Mouse (Mus musculus) forebrain, embryonic 11.5 days (tissue): ENCODE data around the gene Psma7. TPM values are rescaled to one million over a fixed set of nuclear protein-coding genes. Genes with fewer than 3 reads are reported as not detected.

ENCODE experiments used
- ATAC-seq: fragments of 200-750 bp; cut with Nextera tagmentation; replicated peaks from 2 replicates; pipeline ENCODE4 v1.8.0; 2017; ENCODE audit warnings: moderate TSS enrichment; ENCODE audit not compliant: low FRiP score
- DNase-seq: peaks from one replicate; pipeline ENCODE4 v3.0.0-alpha.2; 2017; ENCODE audit warnings: low spot score
- H3K27ac ChIP-seq: fragments of 300-500 bp; sonication (generic); 2 replicates; pipeline ENCODE4 v1.5.1; 2014; ENCODE audit warnings: low read depth, low read length
- H3K27me3 ChIP-seq: fragments of 300-500 bp; sonication (generic); 2 replicates; pipeline ENCODE4 v1.6.1; 2014; ENCODE audit warnings: mild to moderate bottlenecking, low read length, mixed read lengths; ENCODE audit not compliant: control insufficient read depth, insufficient read depth
- H3K36me3 ChIP-seq: fragments of 300-500 bp; sonication (generic); 2 replicates; pipeline ENCODE4 v1.6.1; 2014; ENCODE audit warnings: mild to moderate bottlenecking, low read length, moderate library complexity, mixed read lengths; ENCODE audit not compliant: control insufficient read depth, insufficient read depth
- H3K4me1 ChIP-seq: fragments of 300-500 bp; sonication (generic); replicated peaks from 2 replicates; pipeline ENCODE4 v1.6.1; 2014; ENCODE audit warnings: low read length, mixed read lengths; ENCODE audit not compliant: control insufficient read depth, insufficient read depth
- H3K4me2 ChIP-seq: fragments of 300-500 bp; sonication (generic); 2 replicates; pipeline ENCODE4 v1.6.1; 2014; ENCODE audit warnings: low read depth, mild to moderate bottlenecking, low read length, moderate library complexity, mixed read lengths; ENCODE audit not compliant: severe bottlenecking
- H3K4me3 ChIP-seq: fragments of 300-500 bp; sonication (generic); 2 replicates; pipeline ENCODE4 v1.5.1; 2014; ENCODE audit warnings: low read depth, low read length
- H3K9ac ChIP-seq: fragments of 300-500 bp; sonication (generic); 2 replicates; pipeline ENCODE4 v1.6.1; 2014; ENCODE audit warnings: low read length
- H3K9me3 ChIP-seq: fragments of 300-500 bp; sonication (generic); 2 replicates; pipeline ENCODE4 v1.6.1; 2016; ENCODE audit warnings: low read length, mixed read lengths; ENCODE audit not compliant: control insufficient read depth
- WGBS: fragments of 180-500 bp; shearing (Covaris S2); extraction: QIAGEN DNeasy Blood & Tissue Kit; methylation state at CpG from one replicate; pipeline ENCODE4 v1.1.7; 2014; 5-methylcytosine and 5-hydroxymethylcytosine counted together
- polyA plus RNA-seq: library from polyadenylated mRNA; unstranded; fragments of >200 nt; fragmentation: Nextera tagmentation; extraction: Ambion mirVana; gene quantifications from 2 replicates; pipeline ENCODE4 v1.2.1, GENCODE M21; 2014

Psma7 gene
- polyA plus RNA-seq, 1 experiment from 2014 or later = 681 TPM

GRCm38 (mm10) chr2:180022751-180023150, 19.5 kb downstream of the Psma7 start:
- no peak for DNase-seq
- 69% methylated on average over 6 of the region's 6 CpGs for WGBS
- peaks cover 2% of the 10 kb centered on the region; the same call in 1 of the 2 replicates for H3K36me3 ChIP-seq
- no peak overlapping the region for H3K9ac ChIP-seq
- peaks cover 16% of the 10 kb centered on the region for H3K4me1 ChIP-seq
- H3K27me3 ChIP-seq = peaks cover 15% of the 10 kb centered on the region; the same call in 1 of the 2 replicates
- ATAC-seq = no peak
- no peak overlapping the region for H3K4me3 ChIP-seq
- no peak overlapping the region for H3K27ac ChIP-seq
- no peaks in the 10 kb centered on the region for H3K9me3 ChIP-seq
- H3K4me2 ChIP-seq = no peak overlapping the region

GRCm38 (mm10) chr2:180020919-180021318, 21.3 kb downstream of the Psma7 start:
- peaks cover 3% of the 10 kb centered on the region; the same call in 1 of the 2 replicates for H3K4me1 ChIP-seq
- 85% methylated on average over 8 of the region's 8 CpGs for WGBS
- no peaks in the 10 kb centered on the region for H3K9me3 ChIP-seq
- no peak overlapping the region for H3K4me3 ChIP-seq
- H3K27me3 ChIP-seq = peaks cover 15% of the 10 kb centered on the region; the same call in 1 of the 2 replicates
- H3K4me2 ChIP-seq = no peak overlapping the region
- DNase-seq (no peak), ATAC-seq (no peak)
- no peak overlapping the region for H3K9ac ChIP-seq
- no peaks in the 10 kb centered on the region for H3K36me3 ChIP-seq
- H3K27ac ChIP-seq = no peak overlapping the region

GRCm38 (mm10) chr2:180020091-180020661, 22.1 kb downstream of the Psma7 start:
- no peak overlapping the region for H3K4me3 ChIP-seq
- H3K9ac ChIP-seq = no peak overlapping the region
- H3K9me3 ChIP-seq = no peaks in the 10 kb centered on the region
- DNase-seq = no peak
- H3K27me3 ChIP-seq = peaks cover 15% of the 10 kb centered on the region; the same call in 1 of the 2 replicates
- no peak for ATAC-seq
- 0 out of 2 replicates have a peak, but pooled peaks cover 3% of the 10 kb centered on the region for H3K4me1 ChIP-seq
- H3K36me3 ChIP-seq = no peaks in the 10 kb centered on the region
- H3K27ac ChIP-seq = no peak overlapping the region
- WGBS = 79% methylated on average over 7 of the region's 7 CpGs
- H3K4me2 ChIP-seq = no peak overlapping the region

- H3K27me3 ChIP-seq = peaks cover 13% of the 10 kb centered on the region; the same call in 1 of the 2 replicates
- no peak overlapping the region for H3K27ac ChIP-seq
- H3K36me3 ChIP-seq = no peaks in the 10 kb centered on the region
- H3K4me2 ChIP-seq = no peak overlapping the region
- WGBS = 86% methylated on average over 9 of the region's 9 CpGs
- ATAC-seq (no peak), DNase-seq (peak; percentile 30)
- no peaks in the 10 kb centered on the region for H3K4me1 ChIP-seq
- no peak overlapping the region for H3K9ac ChIP-seq
- H3K9me3 ChIP-seq = no peaks in the 10 kb centered on the region
- H3K4me3 ChIP-seq = no peak overlapping the region
Measured at GRCm38 (mm10) chr2:180018573-180018972, 23.7 kb downstream of the Psma7 start.

GRCm38 (mm10) chr2:180017632-180018031, 24.6 kb downstream of the Psma7 start:
- peaks cover 10% of the 10 kb centered on the region; the same call in 1 of the 2 replicates for H3K27me3 ChIP-seq
- DNase-seq (no peak), ATAC-seq (no peak)
- H3K4me1 ChIP-seq = no peaks in the 10 kb centered on the region
- H3K9ac ChIP-seq = no peak overlapping the region
- no peak overlapping the region for H3K27ac ChIP-seq
- H3K4me2 ChIP-seq = no peak overlapping the region
- WGBS = 71% methylated on average over 4 of the region's 4 CpGs
- no peaks in the 10 kb centered on the region for H3K36me3 ChIP-seq
- no peaks in the 10 kb centered on the region for H3K9me3 ChIP-seq
- H3K4me3 ChIP-seq = no peak overlapping the region

- no peak overlapping the region for H3K27ac ChIP-seq
- H3K9ac ChIP-seq = no peak overlapping the region
- WGBS = 89% methylated on average over 7 of the region's 7 CpGs
- no peaks in the 10 kb centered on the region for H3K9me3 ChIP-seq
- H3K4me1 ChIP-seq = no peaks in the 10 kb centered on the region
- H3K27me3 ChIP-seq = no peaks in the 10 kb centered on the region
- ATAC-seq (no peak), DNase-seq (peak; percentile 24)
- H3K4me3 ChIP-seq = no peak overlapping the region
- no peak overlapping the region for H3K4me2 ChIP-seq
- H3K36me3 ChIP-seq = no peaks in the 10 kb centered on the region
Measured at GRCm38 (mm10) chr2:180013686-180014085, 28.5 kb downstream of the Psma7 start.

GRCm38 (mm10) chr2:180011370-180011769, 30.9 kb downstream of the Psma7 start:
- Histone ChIP-seq H3K9me3 (no peaks in the 10 kb centered on the region), H3K36me3 (no peaks in the 10 kb centered on the region), H3K27me3 (no peaks in the 10 kb centered on the region), H3K9ac (no peak overlapping the region), H3K27ac (no peak overlapping the region), H3K4me2 (no peak overlapping the region), H3K4me3 (no peak overlapping the region), H3K4me1 (no peaks in the 10 kb centered on the region)
- DNase-seq (peak; percentile 9), ATAC-seq (no peak)
- 85% methylated on average over 6 of the region's 6 CpGs for WGBS

GRCm38 (mm10) chr2:180010686-180011085, 31.5 kb downstream of the Psma7 start:
- ATAC-seq (no peak), DNase-seq (peak; percentile 31)
- Histone ChIP-seq H3K4me3 (no peak overlapping the region), H3K9me3 (no peaks in the 10 kb centered on the region), H3K4me2 (no peak overlapping the region), H3K9ac (no peak overlapping the region), H3K4me1 (no peaks in the 10 kb centered on the region), H3K27ac (no peak overlapping the region), H3K27me3 (no peaks in the 10 kb centered on the region), H3K36me3 (no peaks in the 10 kb centered on the region)
- WGBS = 94% methylated on average over 7 of the region's 7 CpGs

GRCm38 (mm10) chr2:180006352-180007017, 35.7 kb downstream of the Psma7 start:
- Histone ChIP-seq H3K36me3 (no peaks in the 10 kb centered on the region), H3K27ac (no peak overlapping the region), H3K9me3 (no peaks in the 10 kb centered on the region), H3K4me2 (no peak overlapping the region), H3K9ac (no peak overlapping the region), H3K27me3 (no peaks in the 10 kb centered on the region), H3K4me1 (no peaks in the 10 kb centered on the region), H3K4me3 (no peak overlapping the region)
- DNase-seq = peak; percentile 45
- ATAC-seq = no peak
- 42% methylated on average over 8 of the region's 9 CpGs for WGBS
